Mouse (Mus musculus): ENCODE data around the gene Foxn3.

GRCm38 (mm10) chr12:99393867-99394630, 169.3 kb downstream of the Foxn3 start:
- TF ChIP-seq CTCF (IDR thresholded peaks at IDR 0.05) (no peak), EP300 (IDR thresholded peaks at IDR 0.05) (no peak)
